Mouse (Mus musculus) CH12.LX (cell line): ENCODE data around the gene Lamtor2. TPM values are rescaled to one million over a fixed set of nuclear protein-coding genes. Genes with fewer than 3 reads are reported as not detected.

Experiments used
- DNase-seq: peaks from one replicate; pipeline ENCODE4 v3.0.0-alpha.2; 2013; ENCODE audit errors: extremely low read depth
- H3K27ac ChIP-seq: 2 replicates; pipeline ENCODE4 v1.5.1; 2012; ENCODE audit warnings: low read depth, mild to moderate bottlenecking, control low read depth, moderate library complexity; ENCODE audit not compliant: insufficient read depth
- H3K27me3 ChIP-seq: replicated peaks from 2 replicates; pipeline ENCODE3; 2012; ENCODE audit warnings: inconsistent platforms
- H3K36me3 ChIP-seq, 2 experiments: replicated peaks in 1 of 2; 2 replicates each; pipeline versions ENCODE3 to v1.6.1; 2012; ENCODE audit warnings: inconsistent platforms in 1 of 2, low read length in 1 of 2, mild to moderate bottlenecking in 1 of 2, mixed read lengths in 1 of 2, moderate library complexity in 1 of 2; ENCODE audit not compliant: control insufficient read depth in 1 of 2, insufficient read depth in 1 of 2
- H3K4me1 ChIP-seq, 2 experiments: 2 replicates each; pipeline ENCODE4 v1.6.1; 2012; ENCODE audit warnings: inconsistent platforms in 1 of 2, moderate library complexity in 1 of 2; ENCODE audit not compliant: insufficient read depth in 2 of 2, control insufficient read depth in 1 of 2
- H3K4me2 ChIP-seq: 2 replicates; pipeline ENCODE4 v1.6.1; 2012; ENCODE audit warnings: low read depth, mild to moderate bottlenecking, control low read depth; ENCODE audit not compliant: poor library complexity, insufficient read depth, severe bottlenecking
- H3K4me3 ChIP-seq, 3 experiments: fragments of 150-350 bp in 1 of 3; sonication (generic) in 1 of 3; replicated peaks in 1 of 3; 2 replicates each; pipeline versions ENCODE3 to v1.5.1; 2011 to 2012; ENCODE audit warnings: low read depth in 2 of 3, low read length in 2 of 3, mild to moderate bottlenecking in 2 of 3, moderate library complexity in 2 of 3, control low read depth in 1 of 3, improper control_type of control experiment in 1 of 3, inconsistent platforms in 1 of 3, mixed read lengths in 1 of 3; ENCODE audit not compliant: poor library complexity in 1 of 3
- H3K79me2 ChIP-seq: replicated peaks from 2 replicates; pipeline ENCODE4 v1.6.1; 2012; ENCODE audit warnings: mild to moderate bottlenecking, moderate library complexity; ENCODE audit not compliant: control insufficient read depth, poor library complexity, insufficient read depth, severe bottlenecking; ENCODE audit errors: extremely low read depth
- H3K9ac ChIP-seq: 2 replicates; pipeline ENCODE4 v1.6.1; 2012; ENCODE audit warnings: low read depth, mild to moderate bottlenecking, control low read depth, moderate library complexity; ENCODE audit not compliant: insufficient read depth
- H3K9me3 ChIP-seq: replicated peaks from 2 replicates; pipeline ENCODE3; 2012; ENCODE audit warnings: low read length, inconsistent platforms, mixed read lengths
- BHLHE40 ChIP-seq: IDR thresholded peaks from 2 replicates; pipeline ENCODE4 v1.6.1; 2011; ENCODE audit warnings: mild to moderate bottlenecking, low read depth, low read length, improper control_type of control experiment
- CHD1 ChIP-seq: IDR thresholded peaks from 2 replicates; pipeline ENCODE4 v1.6.1; 2012; ENCODE audit warnings: low read depth, low read length, improper control_type of control experiment, inconsistent platforms
- CHD2 ChIP-seq: IDR thresholded peaks from 2 replicates; pipeline ENCODE4 v1.6.1; 2011; ENCODE audit warnings: low read length, improper control_type of control experiment
- CTCF ChIP-seq, 2 experiments: IDR thresholded peaks in 1 of 2; conservative IDR thresholded peaks in 1 of 2; 2 replicates each; pipeline ENCODE4 v1.5.1; 2011 to 2012; ENCODE audit warnings: low read depth in 2 of 2, low read length in 2 of 2, improper control_type of control experiment in 1 of 2, inconsistent platforms in 1 of 2, mild to moderate bottlenecking in 1 of 2, moderate library complexity in 1 of 2
- E2F4 ChIP-seq: IDR thresholded peaks from 2 replicates; pipeline ENCODE4 v1.6.1; 2011; ENCODE audit warnings: low read depth, low read length, improper control_type of control experiment; ENCODE audit not compliant: insufficient replicate concordance
- ELF1 ChIP-seq: IDR thresholded peaks from 2 replicates; pipeline ENCODE4 v1.6.1; 2014; ENCODE audit warnings: low read depth, mild to moderate bottlenecking, inconsistent platforms, low read length, improper control_type of control experiment
- EP300 ChIP-seq: IDR thresholded peaks from 2 replicates; pipeline ENCODE4 v1.6.1; 2011; ENCODE audit warnings: low read length, improper control_type of control experiment
- ETS1 ChIP-seq: conservative IDR thresholded peaks from 2 replicates; pipeline ENCODE4 v1.6.1; 2012; ENCODE audit warnings: low read depth, mild to moderate bottlenecking, inconsistent platforms, low read length, improper control_type of control experiment, moderate library complexity
- GABPA ChIP-seq: IDR thresholded peaks from 2 replicates; pipeline ENCODE4 v1.6.1; 2012; ENCODE audit warnings: low read depth, low read length, improper control_type of control experiment, inconsistent platforms; ENCODE audit not compliant: insufficient replicate concordance
- HCFC1 ChIP-seq: IDR thresholded peaks from 2 replicates; pipeline ENCODE4 v1.6.1; 2012; ENCODE audit warnings: low read depth, mild to moderate bottlenecking, inconsistent platforms, low read length, improper control_type of control experiment
- IRF4 ChIP-seq: IDR thresholded peaks from 2 replicates; pipeline ENCODE4 v1.6.1; 2014; ENCODE audit warnings: low read depth, mild to moderate bottlenecking, inconsistent platforms, low read length, improper control_type of control experiment
- JUN ChIP-seq: IDR thresholded peaks from 2 replicates; pipeline ENCODE4 v1.6.1; 2011; ENCODE audit warnings: low read depth, mild to moderate bottlenecking, low read length, improper control_type of control experiment, moderate library complexity; ENCODE audit not compliant: insufficient read depth
- JUND ChIP-seq: conservative IDR thresholded peaks from 2 replicates; pipeline ENCODE4 v1.6.1; 2011; ENCODE audit warnings: low read depth, low read length, improper control_type of control experiment
- KAT2A ChIP-seq: IDR thresholded peaks from 2 replicates; pipeline ENCODE4 v1.6.1; 2012; ENCODE audit warnings: low read length, improper control_type of control experiment, inconsistent platforms; ENCODE audit not compliant: insufficient replicate concordance
- MAFK ChIP-seq: IDR thresholded peaks from 2 replicates; pipeline ENCODE4 v1.6.1; 2011; ENCODE audit warnings: low read length, improper control_type of control experiment; ENCODE audit not compliant: insufficient replicate concordance
- MAX ChIP-seq: IDR thresholded peaks from 2 replicates; pipeline ENCODE4 v1.6.1; 2011; ENCODE audit warnings: low read length, improper control_type of control experiment
- MAZ ChIP-seq: IDR thresholded peaks from 2 replicates; pipeline ENCODE4 v1.6.1; 2012; ENCODE audit warnings: low read depth, mild to moderate bottlenecking, inconsistent platforms, low read length, improper control_type of control experiment, moderate library complexity
- MEF2A ChIP-seq: IDR thresholded peaks from 2 replicates; pipeline ENCODE4 v1.6.1; 2014; ENCODE audit warnings: low read depth, mild to moderate bottlenecking, inconsistent platforms, low read length, improper control_type of control experiment, borderline replicate concordance
- MXI1 ChIP-seq: IDR thresholded peaks from 2 replicates; pipeline ENCODE4 v1.6.1; 2011; ENCODE audit warnings: mild to moderate bottlenecking, low read depth, low read length, improper control_type of control experiment
- MYC ChIP-seq: IDR thresholded peaks from 2 replicates; pipeline ENCODE4 v1.6.1; 2011; ENCODE audit warnings: low read depth, mild to moderate bottlenecking, improper control_type of control experiment, low read length
- NELFE ChIP-seq: IDR thresholded peaks from 2 replicates; pipeline ENCODE4 v1.6.1; 2011; ENCODE audit warnings: low read depth, low read length, improper control_type of control experiment
- NRF1 ChIP-seq: IDR thresholded peaks from 2 replicates; pipeline ENCODE4 v1.6.1; 2014; ENCODE audit warnings: low read depth, mild to moderate bottlenecking, inconsistent platforms, low read length, improper control_type of control experiment, moderate library complexity
- PAX5 ChIP-seq: IDR thresholded peaks from 2 replicates; pipeline ENCODE4 v1.6.1; 2012; ENCODE audit warnings: low read length, inconsistent platforms, mixed read lengths
- POLR2A ChIP-seq: IDR thresholded peaks from 2 replicates; pipeline ENCODE4 v1.6.1; 2011; ENCODE audit warnings: low read depth, mild to moderate bottlenecking, improper control_type of control experiment, low read length
- POLR2AphosphoS2 ChIP-seq: IDR thresholded peaks from 2 replicates; pipeline ENCODE4 v1.6.1; 2011; ENCODE audit warnings: low read depth, low read length, improper control_type of control experiment
- RAD21 ChIP-seq: IDR thresholded peaks from 2 replicates; pipeline ENCODE4 v1.6.1; 2011; ENCODE audit warnings: low read depth, mild to moderate bottlenecking, low read length, improper control_type of control experiment, moderate library complexity
- RCOR1 ChIP-seq: conservative IDR thresholded peaks from 2 replicates; pipeline ENCODE4 v1.6.1; 2012; ENCODE audit warnings: low read depth, mild to moderate bottlenecking, inconsistent platforms, low read length, improper control_type of control experiment
- SIN3A ChIP-seq: IDR thresholded peaks from 2 replicates; pipeline ENCODE4 v1.6.1; 2012; ENCODE audit warnings: low read length, improper control_type of control experiment, inconsistent platforms
- SMC3 ChIP-seq: IDR thresholded peaks from 2 replicates; pipeline ENCODE4 v1.6.1; 2011; ENCODE audit warnings: low read depth, low read length, improper control_type of control experiment
- TBP ChIP-seq: conservative IDR thresholded peaks from 2 replicates; pipeline ENCODE4 v1.6.1; 2011; ENCODE audit warnings: low read depth, low read length, improper control_type of control experiment
- TCF12 ChIP-seq: IDR thresholded peaks from 2 replicates; pipeline ENCODE4 v1.6.1; 2014; ENCODE audit warnings: low read depth, mild to moderate bottlenecking, inconsistent platforms, low read length, improper control_type of control experiment
- UBTF ChIP-seq: IDR thresholded peaks from 2 replicates; pipeline ENCODE4 v1.6.1; 2012; ENCODE audit warnings: low read depth, mild to moderate bottlenecking, inconsistent platforms, low read length, improper control_type of control experiment, moderate library complexity
- USF1 ChIP-seq: IDR thresholded peaks from 2 replicates; pipeline ENCODE4 v1.6.1; 2014; ENCODE audit warnings: low read depth, mild to moderate bottlenecking, inconsistent platforms, low read length, improper control_type of control experiment
- USF2 ChIP-seq: conservative IDR thresholded peaks from 2 replicates; pipeline ENCODE4 v1.6.1; 2011; ENCODE audit warnings: low read depth, low read length, improper control_type of control experiment
- ZC3H11A ChIP-seq: IDR thresholded peaks from 2 replicates; pipeline ENCODE4 v1.6.1; 2012; ENCODE audit warnings: low read depth, mild to moderate bottlenecking, inconsistent platforms, low read length, improper control_type of control experiment
- ZKSCAN1 ChIP-seq: IDR thresholded peaks from 2 replicates; pipeline ENCODE4 v1.6.1; 2012; ENCODE audit warnings: low read depth, inconsistent platforms, low read length, improper control_type of control experiment, borderline replicate concordance
- ZMIZ1 ChIP-seq: IDR thresholded peaks from 2 replicates; pipeline ENCODE4 v1.6.1; 2012; ENCODE audit warnings: low read depth, mild to moderate bottlenecking, inconsistent platforms, low read length, improper control_type of control experiment
- ZNF384 ChIP-seq: IDR thresholded peaks from 2 replicates; pipeline ENCODE4 v1.6.1; 2012; ENCODE audit warnings: low read depth, low read length, improper control_type of control experiment, inconsistent platforms
- dilution Hi-C: fragments of 300-500 bp; cut with MboI; formaldehyde crosslinking; loops from 2 replicates; pipeline ENCODE4 v1.14.3; 2020; ENCODE audit warnings: low sequenced_read_pairs; ENCODE audit not compliant: extremely low pct_unique_long_range_greater_than_20kb, extremely low pct_ligation_motif_present
- in situ Hi-C: fragments of 300-500 bp; cut with MboI; formaldehyde crosslinking; loops from 3 replicates; pipeline ENCODE4 v1.14.3; 2019; ENCODE audit warnings: low sequenced_read_pairs, low pct_ligation_motif_present, low pct_unique_long_range_greater_than_20kb, mixed read lengths
- polyA plus RNA-seq: library from polyadenylated mRNA; unstranded; fragments of >175 nt; gene quantifications from 2 replicates; pipeline ENCODE4 v1.2.1, GENCODE M21; 2012; ENCODE audit warnings: low read depth; ENCODE audit not compliant: insufficient read length
- total RNA-seq, 2 experiments: library from RNA; depleted of rRNA; stranded (reverse); fragments of 300-350 nt in 1 of 2; fragments of >200 nt in 1 of 2; gene quantifications; 2 replicates each; pipeline ENCODE4 v1.2.3; 2012 to 2014

Gene Lamtor2
- total and polyA plus RNA-seq, 3 experiments = 44.0 to 96.6 (median 56.0) TPM

GRCm38 (mm10) chr3:88509692-88510420 lies 43.0 kb downstream of the Lamtor2 start, which contains the start of gene Lmna:
Gene Lmna, minus strand, starts transcription at chr3:88509956.
- dilution Hi-C loops = no loop called here
- peaks cover 30 to 83% of the 10 kb centered on the region in 2 experiments for H3K4me1 ChIP-seq

GRCm38 (mm10) chr3:88509250-88509649 lies 43.6 kb downstream of the Lamtor2 start:
- no peaks in the 10 kb centered on the region for H3K79me2 ChIP-seq
- no peaks in the 10 kb centered on the region for H3K36me3 ChIP-seq
- peaks cover 27 to 80% of the 10 kb centered on the region in 2 experiments for H3K4me1 ChIP-seq
- H3K27ac ChIP-seq = peak overlapping the region; percentile 74
- H3K4me2 ChIP-seq = peak overlapping the region; percentile 87
- in situ Hi-C loops = no loop called here
- H3K4me3 ChIP-seq = peak overlapping the region; percentile 49 to 61 (median 57)
- dilution Hi-C loops = no loop called here
- peak overlapping the region; percentile 51; the same call in 1 of the 2 replicates for H3K9ac ChIP-seq
- no peaks in the 10 kb centered on the region for H3K27me3 ChIP-seq
- no peak for DNase-seq
- H3K9me3 ChIP-seq = no peaks in the 10 kb centered on the region
- TF ChIP-seq ETS1 (no peak), MAX (no peak), MAFK (no peak), USF1 (no peak), ZMIZ1 (no peak), CHD1 (no peak), NELFE (no peak), PAX5 (no peak)

More at GRCm38 (mm10) chr3:88509692-88510420, 43.0 kb downstream of the Lamtor2 start, which contains the start of gene Lmna:
- Histone ChIP-seq H3K79me2 (no peaks in the 10 kb centered on the region), H3K27ac (peak within 1 kb of the TSS; percentile 74), H3K9me3 (no peaks in the 10 kb centered on the region), H3K9ac (peak within 1 kb of the TSS; percentile 51; the same call in 1 of the 2 replicates), H3K27me3 (no peaks in the 10 kb centered on the region), H3K4me2 (peak within 1 kb of the TSS; percentile 87), H3K36me3 (no peaks in the 10 kb centered on the region), H3K4me3 (peak within 1 kb of the TSS; percentile 49 to 61 (median 57))
- TF ChIP-seq BHLHE40 (peak; percentile 99), POLR2AphosphoS2 (no peak), TBP (no peak), CTCF (conservative IDR thresholded peaks at IDR 0.05 in 1 of 2, IDR thresholded peaks at IDR 0.05 in 1 of 2; ENCODE audit: low read depth in 2 of 2, low read length in 2 of 2) (peak; percentile 28 to 75; a peak in 2 of 4 replicates), ZMIZ1 (peak; percentile 79; the same call in 1 of the 2 replicates), PAX5 (no peak), MAFK (peak; percentile 17; the same call in 1 of the 2 replicates), JUN (no peak), MEF2A (peak; percentile 92), NRF1 (peak; percentile 46), RCOR1 (peak; percentile 60), ZKSCAN1 (no peak), MAX (peak; percentile 93), CHD1 (peak; percentile 38; the same call in 1 of the 2 replicates), TCF12 (peak; percentile 93), ETS1 (peak; percentile 99), MXI1 (peak; percentile 99), ZC3H11A (no peak), CHD2 (peak; percentile 95), KAT2A (no peak), SMC3 (peak; percentile 22; the same call in 1 of the 2 replicates), UBTF (peak; percentile 79; the same call in 1 of the 2 replicates), EP300 (peak; percentile 88; the same call in 1 of the 2 replicates), USF1 (peak; percentile 80), USF2 (peak; percentile 55), SIN3A (peak; percentile 98), POLR2A (peak; percentile 58), GABPA (no peak), HCFC1 (peak; percentile 52), ELF1 (peak; percentile 87), JUND (no peak), RAD21 (peak; percentile 25), E2F4 (no peak), ZNF384 (peak; percentile 8; the same call in 1 of the 2 replicates), NELFE (peak; percentile 67), MAZ (peak; percentile 91), MYC (0 out of 2 replicates have a peak, but pooled peaks have one; percentile 19), IRF4 (peak; percentile 91)
- in situ Hi-C loops = no loop called here
- peak; percentile 100 for DNase-seq
